Mouse (Mus musculus) mouse embryonic stem cell (cell line): ENCODE results near the gene Vmn2r78.
"Not testable (repeated sequence)": the region's sequence is repeated elsewhere in the genome, so short reads cannot be mapped to it uniquely, and the experiment has no call there.

ENCODE experiments used
- in situ Hi-C, 2 experiments: fragments of 300-500 bp; cut with MboI; formaldehyde crosslinking; loops; 1 replicate in 1 of 2; 3 replicates in 1 of 2; pipeline ENCODE4 v1.14.3; 2019 to 2020; ENCODE audit warnings: low sequenced_read_pairs in 2 of 2, low pct_unique_long_range_greater_than_20kb in 1 of 2, mixed read lengths in 1 of 2; ENCODE audit not compliant: unreplicated experiment in 1 of 2

The Vmn2r78 gene

DNA sequence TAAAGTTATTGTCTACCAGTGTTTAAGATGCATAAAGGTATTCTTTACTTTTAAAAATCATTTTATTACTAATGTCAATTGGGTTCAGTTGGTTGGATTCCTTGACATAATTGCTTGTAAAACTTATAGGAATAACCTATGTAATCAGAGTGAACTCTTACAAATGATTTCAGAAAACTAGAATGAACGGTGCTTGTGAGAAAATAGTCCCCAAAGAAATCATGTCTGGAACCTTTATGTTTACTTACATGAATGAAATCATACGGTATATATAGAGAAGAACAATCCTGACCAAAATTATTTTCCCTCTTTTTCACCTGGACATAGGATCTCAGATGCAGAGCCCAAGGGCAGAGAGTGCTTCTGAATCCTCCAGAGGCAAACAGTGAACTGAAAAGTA is at the start of gene Vmn2r78:
TSS of gene Vmn2r78 (plus strand) at position 301 of the 400 bp plus-strand sequence.
- in situ Hi-C loops, result not testable (repeated sequence)

DNA sequence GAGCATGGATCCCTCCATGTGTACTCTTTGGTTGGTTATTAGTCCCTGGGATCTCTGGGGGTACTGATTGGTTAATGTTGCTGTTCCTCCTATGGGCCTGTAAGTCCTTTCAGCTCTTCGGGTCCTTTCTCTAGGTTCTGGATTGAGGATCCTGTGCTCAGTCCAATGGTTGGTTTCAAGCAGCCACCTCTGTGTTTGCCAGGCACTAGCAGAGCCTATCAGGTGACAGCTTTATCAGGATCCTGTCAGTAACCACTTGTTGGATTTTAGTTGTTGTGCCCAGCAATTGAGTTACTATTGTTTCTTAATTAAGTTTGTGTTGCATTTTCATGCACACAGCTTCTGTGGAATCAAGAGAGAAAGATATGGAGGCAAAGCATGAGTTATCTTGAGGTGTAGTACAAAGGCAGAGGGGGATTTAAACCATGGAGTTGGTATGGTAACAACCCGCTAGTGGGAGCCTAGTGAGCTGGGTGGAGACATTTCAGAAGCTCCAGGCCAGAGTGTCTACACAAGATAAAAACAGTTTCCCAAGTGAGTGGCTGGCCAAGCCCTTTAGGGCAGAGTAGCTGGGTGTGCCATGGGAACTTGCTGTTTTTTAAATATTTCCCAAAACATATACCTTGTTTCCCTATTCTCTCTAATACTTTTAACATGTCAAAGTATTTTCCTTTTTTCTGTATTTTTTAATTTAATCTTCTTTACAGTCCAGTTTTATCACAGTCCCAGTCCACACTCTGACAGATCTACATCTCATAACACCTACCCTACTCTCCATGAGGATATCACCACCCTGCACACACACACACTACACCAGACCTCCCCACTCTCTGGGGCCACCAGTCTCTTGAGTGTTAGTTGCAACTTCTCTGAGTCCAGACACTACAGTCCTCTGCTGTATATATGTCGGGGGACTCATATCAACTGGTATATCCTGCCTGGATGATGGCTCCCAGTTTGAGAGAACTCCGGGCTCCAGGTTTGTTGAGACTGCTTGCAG is 25.1 kb upstream of the Vmn2r78 start:
- in situ Hi-C loops, result no loop called here

DNA sequence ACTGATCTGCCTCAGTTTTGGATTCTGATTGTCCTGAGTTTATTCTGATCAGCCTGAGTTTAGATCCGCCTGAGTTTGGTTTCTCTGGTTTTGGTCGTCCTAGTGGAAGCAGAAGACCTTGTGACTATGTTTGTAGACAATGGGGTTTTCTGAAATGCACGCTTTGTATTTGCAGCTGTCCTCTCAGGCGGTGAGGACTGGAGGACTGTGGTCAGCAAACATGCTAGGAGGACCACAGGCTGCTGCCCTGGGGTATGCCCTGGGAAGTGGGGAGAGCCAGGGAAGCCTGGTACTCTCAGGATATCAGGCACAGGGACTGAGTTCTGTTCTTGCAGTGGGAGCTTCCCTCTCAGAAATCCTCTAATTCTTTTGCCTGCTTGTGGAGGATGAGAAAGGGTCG is 22.4 kb downstream of the Vmn2r78 start:
- in situ Hi-C loops, result no loop called here

DNA sequence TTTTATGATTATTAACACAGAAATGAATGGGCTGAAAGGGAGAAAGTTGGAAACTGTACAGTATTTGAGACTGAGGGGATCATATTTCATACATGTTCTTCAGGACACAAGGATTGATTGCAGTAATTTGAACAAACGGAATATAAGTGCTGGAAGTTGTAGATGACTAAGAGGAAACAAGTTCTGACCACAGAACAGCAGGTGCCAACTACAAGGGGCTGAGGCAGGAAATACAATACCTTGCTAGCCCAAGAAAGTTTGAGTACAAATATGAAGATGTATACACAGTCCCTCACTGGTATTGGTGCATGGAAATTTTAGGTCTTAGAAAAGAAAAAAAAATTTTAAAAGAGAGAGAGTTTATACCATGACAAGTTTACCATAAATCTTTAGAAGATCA is 79.8 kb downstream of the Vmn2r78 start:
- in situ Hi-C loops, result no loop called here

DNA sequence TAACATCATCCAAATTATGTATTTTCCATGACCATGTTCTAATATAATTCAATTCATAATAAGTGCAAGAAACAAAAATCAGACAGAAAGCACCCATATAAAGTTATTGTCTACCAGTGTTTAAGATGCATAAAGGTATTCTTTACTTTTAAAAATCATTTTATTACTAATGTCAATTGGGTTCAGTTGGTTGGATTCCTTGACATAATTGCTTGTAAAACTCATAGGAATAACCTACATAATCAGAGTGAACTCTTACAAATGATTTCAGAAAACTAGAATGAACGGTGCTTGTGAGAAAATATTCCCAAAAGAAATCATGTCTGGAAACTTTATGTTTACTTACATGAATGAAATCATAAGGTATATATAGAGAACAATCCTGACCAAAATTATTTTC is 80.9 kb downstream of the Vmn2r78 start, which contains the start of gene Vmn2r79:
TSS of gene Vmn2r79 (plus strand) at position 301 of the 400 bp plus-strand sequence.
- in situ Hi-C loops, result not testable (repeated sequence)
